Mouse (Mus musculus) lung, adult 2 months (tissue): ENCODE results near the gene Vwa3b.

Source experiments
- CTCF ChIP-seq: fragments of 200-500 bp; IDR thresholded peaks from 2 replicates; pipeline ENCODE4 v1.5.1; 2011; ENCODE audit warnings: mild to moderate bottlenecking, low read length, control low read depth; ENCODE audit not compliant: insufficient read depth
- POLR2A ChIP-seq: fragments of 200-500 bp; IDR thresholded peaks from 2 replicates; pipeline ENCODE4 v1.6.1; 2011; ENCODE audit warnings: low read depth, mild to moderate bottlenecking, control low read depth, low read length, borderline replicate concordance; ENCODE audit errors: extremely low read depth

GRCm38 (mm10) chr1:37041126-37041525 is 14.7 kb downstream of the Vwa3b start:
- no peak for TF ChIP-seq POLR2A
- TF ChIP-seq CTCF = no peak
